Mouse (Mus musculus) G1E (cell line): ENCODE measurements around the gene Wdr4.

Source experiments
- CTCF ChIP-seq: IDR thresholded peaks from 2 replicates; pipeline ENCODE4 v1.5.1; 2012; ENCODE audit warnings: low read depth, low read length, inconsistent platforms, mixed read lengths
- GATA1 ChIP-seq: IDR thresholded peaks from 2 replicates; pipeline ENCODE4 v1.6.1; 2012; ENCODE audit warnings: borderline replicate concordance, low read length, inconsistent platforms, mixed read lengths
- GATA2 ChIP-seq: IDR thresholded peaks from 2 replicates; pipeline ENCODE4 v1.6.1; 2012; ENCODE audit warnings: low read depth, low read length, inconsistent platforms, borderline replicate concordance
- POLR2AphosphoS5 ChIP-seq: IDR thresholded peaks from 2 replicates; pipeline ENCODE4 v1.6.1; 2012; ENCODE audit warnings: low read depth, low read length, inconsistent platforms; ENCODE audit not compliant: insufficient replicate concordance
- TAL1 ChIP-seq: conservative IDR thresholded peaks from 2 replicates; pipeline ENCODE4 v1.6.1; 2012; ENCODE audit warnings: low read depth, low read length, inconsistent platforms, mixed read lengths

- TF ChIP-seq POLR2AphosphoS5 (no peak), CTCF (no peak), GATA1 (no peak), TAL1 (no peak), GATA2 (no peak)
Observed at GRCm38 (mm10) chr17:31564858-31565140, 45.0 kb upstream of the Wdr4 start.
